Mouse (Mus musculus): ENCODE results near the gene Dcn.

The Dcn gene

GRCm38 (mm10) chr10:97479004-97479766, at the start of gene Dcn:
Dcn (plus strand) TSS chr10:97479609.
- peak; percentile 51 for DNase-seq (ENCODE audit: low spot score)

- DNase-seq (ENCODE audit: low spot score), result no peak
These were observed 42.7 kb upstream of the Dcn start for GRCm38 (mm10) chr10:97436662-97437061.

- DNase-seq (ENCODE audit: low spot score), result no peak
These were observed 37.1 kb upstream of the Dcn start for GRCm38 (mm10) chr10:97442300-97442699.

- no peak for DNase-seq (ENCODE audit: low spot score)
These were observed 32.9 kb upstream of the Dcn start for GRCm38 (mm10) chr10:97446486-97446885.

- no peak for DNase-seq (ENCODE audit: low spot score)
These were observed 26.5 kb upstream of the Dcn start for GRCm38 (mm10) chr10:97452886-97453285.

GRCm38 (mm10) chr10:97453529-97453928, 25.9 kb upstream of the Dcn start:
- no peak for DNase-seq (ENCODE audit: low spot score)

- no peak for DNase-seq (ENCODE audit: low spot score)
These were observed 22.4 kb upstream of the Dcn start for GRCm38 (mm10) chr10:97456993-97457392.

GRCm38 (mm10) chr10:97466818-97467217, 12.6 kb upstream of the Dcn start:
- DNase-seq (ENCODE audit: low spot score), result no peak

GRCm38 (mm10) chr10:97469411-97470140, 9.8 kb upstream of the Dcn start:
- no peak for DNase-seq (ENCODE audit: low spot score)

GRCm38 (mm10) chr10:97475460-97475859, 3.9 kb upstream of the Dcn start:
- no peak for DNase-seq (ENCODE audit: low spot score)

GRCm38 (mm10) chr10:97478259-97478658, 1.1 kb upstream of the Dcn start:
- DNase-seq (ENCODE audit: low spot score), result no peak

GRCm38 (mm10) chr10:97482150-97482549, 2.7 kb downstream of the Dcn start:
- no peak for DNase-seq (ENCODE audit: low spot score)

- no peak for DNase-seq (ENCODE audit: low spot score)
These were observed 4.6 kb downstream of the Dcn start for GRCm38 (mm10) chr10:97484049-97484448.

- DNase-seq (ENCODE audit: low spot score), result no peak
These were observed 5.7 kb downstream of the Dcn start for GRCm38 (mm10) chr10:97485151-97485550.

GRCm38 (mm10) chr10:97486085-97486484, 6.7 kb downstream of the Dcn start:
- no peak for DNase-seq (ENCODE audit: low spot score)

GRCm38 (mm10) chr10:97487269-97487989, 8.0 kb downstream of the Dcn start:
- no peak for DNase-seq (ENCODE audit: low spot score)

- DNase-seq (ENCODE audit: low spot score), result no peak
These were observed 13.1 kb downstream of the Dcn start for GRCm38 (mm10) chr10:97492367-97492980.

GRCm38 (mm10) chr10:97497646-97498045, 18.2 kb downstream of the Dcn start:
- DNase-seq (ENCODE audit: low spot score), result no peak

GRCm38 (mm10) chr10:97523366-97523765, 44.0 kb downstream of the Dcn start:
- DNase-seq (ENCODE audit: low spot score), result no peak

- no peak for DNase-seq (ENCODE audit: low spot score)
These were observed 56.3 kb downstream of the Dcn start for GRCm38 (mm10) chr10:97535697-97536096.

GRCm38 (mm10) chr10:97536921-97537320, 57.5 kb downstream of the Dcn start:
- DNase-seq (ENCODE audit: low spot score), result no peak

- DNase-seq (ENCODE audit: low spot score), result no peak
These were observed 58.8 kb downstream of the Dcn start for GRCm38 (mm10) chr10:97538202-97538601.
